Mouse (Mus musculus) cerebellum, postnatal 14 days (tissue): ENCODE measurements at regions not wholly inside any gene's neighbourhood (a gene's known extent, or its start where the extent isn't known, plus 50 kb on each side); places are given as distances from the start of the nearest gene placed in this dataset.

Source experiments
- DNase-seq, 2 experiments: peaks; one replicate each; pipeline ENCODE4 v3.0.0; 2021; ENCODE audit warnings: mixed read lengths in 2 of 2

DNA sequence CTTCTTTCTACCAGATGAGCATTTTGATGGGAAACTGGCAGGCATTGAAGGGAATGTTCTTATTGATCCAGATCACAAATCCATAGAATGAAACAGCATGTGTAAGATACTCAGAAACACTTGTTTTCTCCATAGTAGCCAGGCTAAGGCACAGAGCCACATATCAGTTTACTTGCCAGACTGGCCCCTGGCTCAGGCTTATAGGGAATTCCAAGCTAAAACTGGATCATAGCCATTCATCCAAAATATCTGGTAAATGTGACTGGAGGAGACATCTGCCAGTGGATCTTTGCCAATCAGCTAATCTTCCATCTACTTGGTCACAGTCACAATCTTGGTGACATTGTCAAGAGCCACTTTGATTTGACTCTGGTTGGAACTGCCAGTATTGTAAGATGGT lies 1684.7 kb upstream of the Gm38303 start:
- peak; percentile 32 to 62 for DNase-seq

DNA sequence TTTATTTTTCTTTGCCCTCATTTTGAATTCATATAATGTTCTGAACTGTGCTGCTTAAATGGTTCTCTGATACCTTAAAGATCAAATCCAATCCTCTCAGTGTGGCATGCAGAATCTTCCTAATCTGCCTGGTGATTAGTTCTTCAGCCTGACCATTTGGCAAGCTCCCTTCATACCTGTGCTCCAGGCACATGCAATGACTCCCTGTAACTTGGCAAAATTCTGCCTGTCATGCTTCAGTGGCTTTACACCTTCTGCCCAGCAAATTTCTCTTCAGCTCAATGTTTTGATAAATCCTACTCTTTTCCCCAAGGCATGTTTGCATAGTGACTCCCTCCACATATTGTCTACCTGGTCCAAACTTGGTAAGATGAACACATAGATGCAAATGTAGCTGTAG lies 1656.8 kb upstream of the Gm38303 start:
- DNase-seq = peak; percentile 31 to 54
